30 mouse cellular contexts compared by ENCODE assay signal in the genomic region with DNA sequence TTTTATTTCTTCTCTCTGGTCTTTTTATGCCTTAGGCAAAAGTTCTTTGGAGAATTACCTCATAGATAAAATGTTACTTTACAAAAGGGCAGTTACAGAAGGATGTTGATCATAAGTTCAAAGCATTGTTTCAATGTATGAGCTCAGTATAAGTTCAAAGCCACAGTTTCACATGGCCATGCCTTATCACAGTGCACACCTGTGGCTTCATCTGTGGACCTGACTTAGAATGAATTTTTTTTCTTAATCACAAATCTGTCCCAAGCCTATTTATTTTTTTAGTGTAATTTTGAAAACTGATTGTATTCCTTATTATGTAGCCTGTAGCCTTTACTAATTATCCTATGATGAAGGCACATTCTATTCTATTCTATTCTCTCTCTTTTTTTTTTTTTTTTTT.
"Had no signal": no experiment of that assay in that cellular context is flagged by ENCODE, and none has a peak within 500 bp of the region (broad histone marks: within the 10 kb centered on the region; RNA-seq: fewer than 3 reads in every experiment).

No protein-coding gene starts in this region.

- H3K9ac ChIP-seq: heart, embryonic 12.5 days; heart, embryonic 13.5 days; heart, embryonic 15.5 days; hindbrain, embryonic 12.5 days; hindbrain, embryonic 13.5 days; hindbrain, embryonic 14.5 days; hindbrain, embryonic 15.5 days; intestine, embryonic 15.5 days; kidney, embryonic 15.5 days had no signal

- H3K27ac ChIP-seq: heart, embryonic 13.5 days; heart, embryonic 15.5 days; hindbrain, embryonic 10.5 days; hindbrain, embryonic 12.5 days; hindbrain, embryonic 13.5 days; hindbrain, embryonic 14.5 days; hindbrain, embryonic 15.5 days; hindbrain, postnatal 0 days; intestine, embryonic 15.5 days; kidney, embryonic 15.5 days; kidney, postnatal 0 days; layer of hippocampus, adult 2 months; left cerebral cortex, adult 2 months had no signal

- H3K4me1 ChIP-seq: hindbrain, embryonic 10.5 days; hindbrain, embryonic 12.5 days; hindbrain, embryonic 13.5 days; hindbrain, embryonic 15.5 days; intestine, embryonic 15.5 days; kidney, embryonic 15.5 days had no signal

- H3K27me3 ChIP-seq: heart, embryonic 12.5 days; heart, embryonic 13.5 days; heart, embryonic 15.5 days; hindbrain, embryonic 12.5 days; hindbrain, embryonic 13.5 days; hindbrain, embryonic 15.5 days; intestine, embryonic 15.5 days; kidney, embryonic 15.5 days had no signal

- H3K4me3 ChIP-seq: heart, embryonic 12.5 days; heart, embryonic 13.5 days; heart, embryonic 15.5 days; hindbrain, embryonic 10.5 days; hindbrain, embryonic 12.5 days; hindbrain, embryonic 13.5 days; hindbrain, embryonic 15.5 days; intestine, embryonic 15.5 days; kidney, embryonic 15.5 days; layer of hippocampus, adult 2 months; left cerebral cortex, adult 2 months had no signal

- DNase-seq: heart, postnatal 10 days; heart, postnatal 14 days; heart, postnatal 36 days; heart, postnatal 4 days; kidney, adult 11 months; kidney, adult 18-20 months; kidney, adult 2 months; kidney, adult 8-10 months; kidney, adult 9 months; kidney, postnatal 10 days; kidney, postnatal 14 days; kidney, postnatal 25 days; kidney, postnatal 36 days; kidney, postnatal 4 days; layer of hippocampus, adult 9-11 months; layer of hippocampus, postnatal 36 days had no signal

- H3K36me3 ChIP-seq: hindbrain, embryonic 15.5 days had no signal

- H3K9me3 ChIP-seq: heart, embryonic 12.5 days; heart, embryonic 13.5 days; heart, embryonic 15.5 days; hindbrain, embryonic 10.5 days; hindbrain, embryonic 12.5 days; hindbrain, embryonic 13.5 days; hindbrain, embryonic 15.5 days; intestine, embryonic 15.5 days; kidney, embryonic 15.5 days had no signal
